Mouse (Mus musculus) right cerebral cortex, postnatal 10 days (tissue): ENCODE measurements around the gene Hdac8.

Experiments
- DNase-seq, 2 experiments: peaks; one replicate each; pipeline ENCODE4 v3.0.0; 2021; ENCODE audit warnings: low spot score in 2 of 2

The Hdac8 gene

GRCm38 (mm10) chrX:102504644-102505481 is at the start of gene Hdac8:
Gene Hdac8, minus strand, starts transcription at chrX:102505359.
- peak; percentile 58 to 61 for DNase-seq

DNA sequence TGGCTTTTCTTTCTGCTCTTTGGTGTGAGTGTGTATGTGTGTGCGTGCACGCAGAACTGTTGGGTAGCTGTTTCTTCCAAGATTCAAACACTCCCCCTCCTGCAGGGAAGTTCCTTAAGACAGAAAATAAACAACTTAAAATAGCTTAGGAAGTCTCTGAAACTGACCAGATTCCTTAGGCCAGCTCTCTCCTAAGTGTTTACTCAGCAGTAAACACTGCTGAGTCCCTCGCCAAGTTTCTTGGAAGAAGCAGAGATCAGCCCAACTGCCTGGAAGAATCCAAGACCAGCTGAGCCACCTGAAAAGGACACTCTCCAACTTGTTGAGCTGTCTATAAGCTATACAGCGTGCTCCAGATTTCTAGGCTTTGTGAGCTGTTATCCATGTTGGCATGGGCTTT is 4.0 kb upstream of the Hdac8 start:
- DNase-seq, result no peak

- DNase-seq, result no peak
These were observed 980 bp downstream of the Hdac8 start for GRCm38 (mm10) chrX:102504179-102504578.

DNA sequence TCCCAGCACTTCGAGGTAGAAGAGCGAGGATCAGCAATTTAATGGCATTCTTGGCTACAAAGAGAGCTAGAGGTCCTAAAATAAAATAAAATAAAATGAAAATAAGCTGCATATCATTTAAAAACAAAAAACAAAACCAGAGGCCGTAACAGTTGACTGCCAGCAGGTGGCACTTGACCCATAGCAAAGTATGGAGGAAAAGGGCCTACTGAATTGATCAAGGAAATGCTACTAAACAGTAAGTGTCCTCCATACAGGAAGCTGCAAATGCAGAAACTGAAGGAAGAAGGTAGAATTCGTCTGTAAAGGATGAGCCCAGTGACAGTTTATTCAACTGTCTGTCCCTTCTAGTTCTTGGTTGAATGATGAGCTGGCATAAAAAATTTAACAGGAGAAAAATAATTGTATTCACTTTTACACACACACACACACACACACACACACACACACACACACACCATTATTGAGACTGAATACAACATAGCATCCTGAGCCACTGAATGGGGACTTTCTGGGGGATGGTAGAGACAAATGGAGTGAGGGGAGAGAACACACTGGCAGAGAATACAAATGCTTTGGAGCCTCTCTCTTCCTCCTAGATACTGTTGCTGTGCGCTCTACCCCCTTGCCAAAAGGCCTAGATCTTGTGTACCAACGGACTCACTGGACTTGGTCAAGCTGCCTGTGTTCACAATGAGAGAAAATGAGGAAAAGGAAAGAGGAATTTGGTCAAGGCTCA is 11.0 kb downstream of the Hdac8 start:
- DNase-seq, result peak in 1 of 2 experiments; percentile 30

GRCm38 (mm10) chrX:102485575-102485974 is 19.6 kb downstream of the Hdac8 start:
- DNase-seq, result no peak

- no peak for DNase-seq
These were observed 25.5 kb downstream of the Hdac8 start for GRCm38 (mm10) chrX:102479665-102480064.

DNA sequence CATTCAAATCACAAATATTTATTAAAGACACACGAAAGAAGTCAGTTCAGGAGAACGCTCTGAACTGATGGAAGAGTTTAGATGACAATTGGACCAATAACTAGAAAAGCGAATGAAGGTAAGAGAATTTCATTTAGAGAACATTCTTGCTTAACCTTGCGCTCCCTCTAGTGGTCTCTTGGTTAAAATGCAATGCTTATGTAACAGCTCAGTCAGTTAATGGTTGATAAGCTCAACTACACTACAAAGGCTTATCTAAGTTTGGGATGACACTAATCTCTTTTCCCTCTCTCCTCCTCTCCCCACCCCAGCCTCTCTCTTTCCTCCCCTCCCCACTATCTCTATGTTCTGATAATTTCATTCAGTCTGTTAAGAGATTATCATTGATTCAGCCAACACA is 26.2 kb downstream of the Hdac8 start:
- DNase-seq, result peak; percentile 31 to 34

DNA sequence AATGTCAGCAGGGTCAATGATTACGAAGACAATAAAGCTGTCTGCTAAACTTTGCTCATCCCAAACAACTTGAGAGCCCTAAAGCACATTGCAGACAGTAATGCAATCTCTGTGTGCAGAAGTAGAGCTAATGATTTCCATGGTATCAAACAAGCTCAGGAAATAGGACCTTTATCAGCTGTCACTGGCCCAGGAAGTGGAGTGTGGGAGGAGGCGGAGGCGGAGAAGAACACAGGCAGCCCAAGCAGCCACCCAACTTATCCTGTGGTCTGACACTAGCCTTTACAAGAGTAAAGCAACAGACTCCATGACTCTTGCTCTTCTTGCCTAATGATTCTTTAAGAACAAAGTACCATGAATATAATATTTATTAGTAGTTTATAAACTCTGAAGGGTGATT is 26.7 kb downstream of the Hdac8 start:
- no peak for DNase-seq

DNA sequence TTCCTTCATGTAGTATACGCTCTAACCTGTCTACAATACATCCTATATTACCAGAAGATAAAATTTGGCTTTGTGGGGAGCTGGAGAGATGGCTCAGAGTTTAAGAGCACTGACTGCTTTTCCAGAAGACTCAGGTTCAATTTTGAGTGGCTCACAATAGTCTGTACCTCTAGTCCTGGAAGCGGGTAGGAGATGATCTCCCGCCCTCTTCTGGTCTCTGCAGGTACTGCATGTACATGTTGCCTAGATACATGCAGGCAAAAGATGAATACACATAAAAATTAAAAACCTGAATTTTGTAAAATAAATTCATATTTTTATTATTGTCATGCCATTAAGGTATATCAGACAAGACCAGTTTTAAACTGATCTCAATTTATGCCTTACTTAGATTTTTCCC is 28.4 kb downstream of the Hdac8 start:
- peak; percentile 84 to 85 for DNase-seq

DNA sequence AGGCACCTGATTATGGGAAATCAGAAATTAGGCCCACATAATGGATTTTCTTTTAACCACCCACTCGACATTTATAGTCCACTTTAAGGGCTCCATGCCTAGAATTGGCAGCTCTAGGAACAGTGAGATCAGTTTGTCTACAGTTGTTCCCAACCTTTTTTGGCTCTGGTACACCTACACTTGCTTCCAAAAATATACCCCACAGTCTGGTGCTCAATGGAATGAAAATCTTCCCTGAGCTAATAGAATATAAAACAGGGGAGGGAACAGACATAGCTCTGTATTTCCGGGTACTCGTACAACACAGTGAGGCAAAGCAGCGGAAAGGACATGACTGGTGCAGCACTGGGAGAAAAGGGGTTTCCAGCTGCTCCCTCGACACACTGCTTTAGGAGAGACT is 29.6 kb downstream of the Hdac8 start:
- peak in 1 of 2 experiments; percentile 25 for DNase-seq

- DNase-seq, result no peak
These were observed 86.6 kb downstream of the Hdac8 start for GRCm38 (mm10) chrX:102418343-102419127.

GRCm38 (mm10) chrX:102416972-102417371 is 88.2 kb downstream of the Hdac8 start:
- DNase-seq, result no peak

GRCm38 (mm10) chrX:102416386-102416785 is 88.8 kb downstream of the Hdac8 start:
- no peak for DNase-seq

DNA sequence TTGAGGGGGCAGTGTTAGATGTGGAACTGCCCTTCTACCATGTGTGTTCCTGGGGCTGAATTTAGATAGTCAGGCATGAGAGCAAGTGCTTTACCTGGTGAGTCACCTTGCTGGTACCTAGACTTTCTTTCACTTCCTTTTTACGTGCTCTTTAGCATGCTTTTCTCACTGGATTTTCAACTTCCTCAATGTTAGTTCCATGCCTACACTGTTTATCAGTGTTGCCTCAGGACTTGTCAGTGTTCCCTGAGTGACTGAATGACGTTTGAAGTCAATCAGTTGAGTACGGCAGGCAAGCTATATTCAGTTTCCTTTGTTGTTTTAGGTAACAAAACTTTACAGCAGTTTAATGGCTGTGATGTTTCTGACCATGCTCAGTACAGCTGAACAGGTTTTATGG is 120.4 kb downstream of the Hdac8 start:
- no peak for DNase-seq

GRCm38 (mm10) chrX:102383151-102383550 is 122.0 kb downstream of the Hdac8 start:
- no peak for DNase-seq

DNA sequence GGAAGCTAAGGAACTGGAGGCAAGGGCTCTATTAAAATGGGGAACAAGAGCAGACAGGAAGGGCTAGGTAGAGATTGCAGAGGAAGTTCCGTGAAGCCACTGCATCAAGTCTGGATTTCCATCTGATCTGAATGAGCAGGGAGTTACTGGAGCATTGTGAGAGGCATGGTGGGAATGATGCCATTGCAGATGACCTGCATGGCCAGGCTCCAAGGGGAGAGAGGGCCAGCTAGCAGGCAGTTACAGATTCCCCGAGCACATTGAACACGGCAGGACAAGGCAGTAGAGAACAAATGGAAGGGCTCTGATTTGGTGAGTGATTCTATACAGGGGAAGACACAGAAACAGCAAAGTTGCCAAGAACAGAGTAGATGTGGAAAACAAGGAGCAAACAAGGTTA is 138.6 kb downstream of the Hdac8 start:
- DNase-seq, result peak in 1 of 2 experiments; percentile 19

- no peak for DNase-seq
These were observed 142.9 kb downstream of the Hdac8 start for GRCm38 (mm10) chrX:102362244-102362643.

DNA sequence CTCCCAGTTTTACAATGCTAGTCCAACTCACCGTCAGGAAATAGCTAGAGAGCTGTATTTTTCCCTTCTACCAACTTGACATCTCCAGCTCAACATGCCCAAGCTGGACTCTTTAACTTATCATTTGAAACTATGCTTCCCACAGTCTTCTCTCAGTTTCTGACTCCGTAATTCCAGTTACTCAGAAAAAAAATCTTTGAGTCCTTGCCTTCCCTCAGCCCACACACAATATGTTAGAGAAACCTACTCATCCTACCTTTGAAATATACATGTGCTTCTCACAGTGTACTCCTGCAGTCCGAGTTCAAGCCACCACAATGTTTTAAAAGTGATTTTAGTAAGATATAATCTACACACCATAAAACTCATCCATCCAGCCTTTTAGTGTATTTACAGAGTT is 151.7 kb downstream of the Hdac8 start:
- no peak for DNase-seq

GRCm38 (mm10) chrX:102349843-102350731 is 155.1 kb downstream of the Hdac8 start:
- peak; percentile 28 to 33 for DNase-seq

GRCm38 (mm10) chrX:102348886-102349486 is 156.2 kb downstream of the Hdac8 start:
- no peak for DNase-seq

GRCm38 (mm10) chrX:102341688-102342087 is 163.5 kb downstream of the Hdac8 start:
- no peak for DNase-seq
